ENCODE assay signal across 1 mouse cellular context in the genomic region with DNA sequence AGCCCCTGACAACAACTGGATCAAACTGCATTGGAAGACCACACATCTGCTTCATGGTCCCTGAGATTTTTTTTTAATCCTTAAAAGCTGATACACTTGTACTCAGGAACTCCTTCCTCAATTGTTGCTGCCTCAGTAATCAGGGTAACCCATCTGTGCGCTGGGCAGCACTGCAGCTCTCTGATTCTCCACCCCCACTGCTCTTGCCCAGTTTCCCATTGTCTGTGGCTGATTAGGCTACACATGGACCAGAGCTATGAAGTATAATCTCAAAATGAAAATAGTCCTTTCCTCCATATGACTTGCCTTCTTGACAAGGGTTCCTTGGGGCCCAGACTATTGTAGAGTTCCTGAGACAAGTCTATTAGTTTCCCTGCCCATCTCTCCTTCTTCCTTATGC.
TF ChIP-seq lines count a peak whose summit lies in the region.

No protein-coding gene starts in this region.

TF ChIP-seq in MEL, 35 proteins besides CTCF, POLR2A, EP300 and RAD21 (continued from another document):
- TF ChIP-seq MXI1 (IDR thresholded peaks at IDR 0.05; ENCODE audit: low read depth, low read length) (peak; percentile 50; the same call in 1 of the 2 replicates), MEF2A (IDR thresholded peaks at IDR 0.05; ENCODE audit: extremely low read depth, insufficient replicate concordance, low read depth, low read length, poor library complexity, severe bottlenecking) (no peak), GATA1 (IDR thresholded peaks at IDR 0.05; ENCODE audit: low read depth, low read length) (peak; percentile 93), MYC (IDR thresholded peaks at IDR 0.05; ENCODE audit: low read depth, low read length) (0 out of 2 replicates have a peak, but pooled peaks have one; percentile 35), JUND (IDR thresholded peaks at IDR 0.05; ENCODE audit: low read depth, low read length) (no peak), ETS1 (IDR thresholded peaks at IDR 0.05; ENCODE audit: low read depth, low read length) (peak; percentile 83), HCFC1 (IDR thresholded peaks at IDR 0.05; ENCODE audit: low read depth, low read length) (no peak)
